Mouse (Mus musculus): Measurements from ENCODE around the gene Myo16.

The Myo16 gene

DNA sequence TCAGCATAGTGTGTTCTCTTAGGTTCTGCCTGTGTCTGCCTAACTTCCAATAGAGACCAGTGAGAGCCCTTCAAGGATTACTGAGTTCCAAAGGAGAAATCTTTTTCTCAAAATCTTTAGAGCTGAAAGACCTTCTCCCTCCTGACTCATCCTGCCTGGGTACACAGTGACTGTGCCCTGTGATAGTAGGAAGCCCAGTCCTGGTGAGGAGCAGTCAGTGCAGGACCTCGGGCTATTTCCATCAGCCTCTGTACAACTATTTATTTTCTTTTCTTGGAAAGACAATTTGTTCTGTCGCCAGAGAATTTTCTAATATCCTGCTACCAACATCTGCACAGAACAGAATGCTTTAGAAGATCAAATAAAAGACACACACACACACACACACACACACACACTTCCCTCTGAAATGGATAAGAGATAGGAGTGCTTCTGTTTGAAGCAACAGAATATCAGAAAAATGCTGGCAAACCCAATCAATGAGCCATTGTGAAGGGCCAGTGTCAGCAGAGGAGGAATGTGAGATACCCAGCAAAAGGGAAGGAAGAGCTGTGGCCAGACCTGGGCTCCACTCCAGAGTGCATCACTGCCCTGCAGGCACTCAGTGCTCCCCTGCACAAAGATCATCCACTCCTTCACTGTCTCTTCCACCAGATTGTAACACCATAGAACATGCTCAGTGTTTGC, 518.3 kb downstream of the Myo16 start:
- DNase-seq (ENCODE audit: low read depth, low spot score), result no peak

DNA sequence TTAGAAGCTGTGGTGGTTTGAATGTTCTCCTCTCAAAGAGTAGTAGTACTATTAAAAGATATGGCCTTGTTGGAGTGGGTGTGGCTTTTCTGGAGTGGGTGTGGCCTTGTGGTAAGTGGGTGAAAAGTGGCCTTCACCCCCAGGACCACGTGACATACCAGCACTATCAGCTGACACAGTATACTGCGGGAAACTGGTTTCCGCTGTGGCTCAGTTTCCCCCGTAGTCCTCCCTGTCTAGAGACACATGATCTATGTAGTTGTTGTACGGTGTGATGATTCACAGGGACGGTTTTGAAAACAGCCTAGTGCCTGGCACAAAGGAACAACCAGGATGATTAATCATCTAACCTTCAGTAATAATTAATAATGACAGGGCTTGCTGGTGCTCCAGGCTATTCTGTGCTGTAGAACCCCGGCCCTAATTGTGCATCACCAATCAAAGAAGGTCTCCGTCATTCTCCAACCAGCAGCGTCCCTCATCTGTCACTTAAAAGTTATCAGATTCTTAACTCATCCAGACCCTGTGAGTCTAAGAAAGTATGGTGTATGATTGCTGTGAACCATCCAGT, 524.2 kb downstream of the Myo16 start:
- no peak for DNase-seq (ENCODE audit: low read depth, low spot score)

DNA sequence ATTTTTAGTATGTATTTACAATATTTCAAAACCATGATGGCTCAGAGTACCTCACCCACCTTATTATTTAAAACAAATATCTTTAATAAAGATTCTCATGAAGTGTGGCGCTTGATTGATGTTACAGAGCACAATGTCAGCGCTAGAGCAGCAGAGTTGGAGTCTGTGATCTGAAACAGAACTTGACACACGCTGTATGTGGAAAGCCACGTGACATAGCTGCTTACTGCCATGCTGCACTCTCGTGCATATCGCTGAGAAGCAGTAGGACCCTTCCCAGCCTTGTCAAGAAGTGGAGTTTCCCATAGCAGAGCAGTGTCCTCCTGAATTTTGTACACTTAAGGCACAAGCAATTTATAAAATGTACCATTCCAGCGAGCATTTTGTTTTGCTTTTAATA, 528.2 kb downstream of the Myo16 start:
- no peak for DNase-seq (ENCODE audit: low read depth, low spot score)

DNA sequence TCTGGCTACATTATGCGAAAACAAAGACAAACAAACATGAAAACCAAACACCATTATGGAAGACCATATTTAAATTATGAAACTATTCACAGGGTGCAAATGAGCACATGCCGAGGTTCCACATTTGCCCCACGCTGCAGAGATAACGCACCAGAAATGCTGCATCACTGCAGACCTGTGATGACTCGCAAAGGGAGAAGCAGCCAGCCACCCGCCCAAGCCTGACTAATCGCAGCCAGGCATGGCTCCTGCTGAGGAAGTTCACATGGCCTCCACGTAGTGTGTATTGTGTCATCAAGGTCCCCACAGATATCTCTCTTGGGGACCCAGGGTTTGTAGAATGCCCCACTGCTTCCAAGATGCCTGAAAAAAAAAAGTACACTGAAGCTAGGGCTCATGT, 529.4 kb downstream of the Myo16 start:
- no peak for DNase-seq (ENCODE audit: low read depth, low spot score)
